Mouse (Mus musculus): ENCODE measurements around the gene Dennd1a.
A peak's percentile ranks its signal among the peaks of the same experiment; 100 is the strongest.

The Dennd1a gene

DNA sequence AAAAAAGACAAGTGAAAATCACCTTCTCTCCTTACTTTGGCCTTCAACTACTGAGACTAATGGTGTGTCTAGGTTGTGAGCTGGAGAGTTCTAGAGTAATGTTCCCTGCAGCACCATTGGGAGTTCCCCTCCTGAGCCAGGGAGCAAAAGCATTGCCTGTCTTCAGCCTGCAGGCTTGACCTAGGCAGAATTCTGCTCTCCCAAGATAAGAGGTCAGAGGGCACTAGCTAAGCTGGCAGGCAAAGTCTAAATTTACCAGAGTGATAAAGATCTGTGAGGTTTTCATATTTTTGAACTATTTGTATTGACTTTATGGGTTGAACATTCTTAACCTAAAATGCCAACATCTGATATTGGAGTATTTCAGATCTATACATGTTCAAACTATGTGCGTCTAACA lies 125.7 kb downstream of the Dennd1a start:
- DNase-seq = no peak

- DNase-seq = no peak
Measured at GRCm38 (mm10) chr2:38159736-38160135, 127.5 kb downstream of the Dennd1a start.

- no peak for DNase-seq
Measured at GRCm38 (mm10) chr2:38157002-38157401, 130.2 kb downstream of the Dennd1a start.

GRCm38 (mm10) chr2:38156001-38156400 lies 131.2 kb downstream of the Dennd1a start:
- no peak for DNase-seq

DNA sequence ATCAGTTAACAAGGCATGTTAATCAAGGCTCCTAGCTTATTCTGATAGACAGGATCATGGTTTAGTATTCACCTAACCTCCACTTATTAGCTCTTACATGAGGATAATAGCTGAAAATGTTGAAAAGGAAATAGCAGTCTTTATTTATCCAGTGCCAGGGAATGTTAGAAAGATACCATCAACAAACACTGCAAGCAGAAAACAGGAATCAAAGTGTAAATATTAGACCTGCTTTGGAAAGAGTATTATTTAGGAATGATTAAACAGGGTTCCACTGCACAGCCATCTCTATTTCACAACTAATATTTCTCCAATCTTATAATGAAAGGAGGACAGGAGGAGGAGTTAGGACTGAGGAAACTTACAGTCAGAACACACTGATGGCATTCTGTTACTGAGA lies 142.4 kb downstream of the Dennd1a start:
- no peak for DNase-seq

GRCm38 (mm10) chr2:38144067-38144779 lies 143.0 kb downstream of the Dennd1a start:
- no peak for DNase-seq

DNA sequence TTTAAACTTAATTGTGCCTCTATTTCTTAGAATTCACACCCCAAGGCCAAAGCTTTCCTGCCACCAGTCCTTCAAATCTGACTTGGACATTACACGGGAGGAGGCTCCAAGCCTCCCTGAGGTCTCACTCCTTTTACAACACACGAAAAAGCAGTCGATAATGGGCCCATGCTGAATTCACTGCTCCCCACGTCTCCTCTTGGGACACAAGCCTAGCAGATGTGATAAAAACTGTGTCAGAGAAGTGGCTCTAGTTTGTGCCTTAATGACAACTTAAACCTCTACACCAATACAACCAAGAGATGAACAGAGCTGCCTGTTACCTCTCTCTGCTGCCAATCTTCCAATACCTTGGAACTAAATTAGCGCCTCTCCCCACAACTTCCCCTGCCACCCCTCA lies 144.3 kb downstream of the Dennd1a start:
- DNase-seq = no peak

- DNase-seq = no peak
Measured at GRCm38 (mm10) chr2:38142210-38142609, 145.0 kb downstream of the Dennd1a start.

- DNase-seq = no peak
Measured at GRCm38 (mm10) chr2:38139536-38139935, 147.7 kb downstream of the Dennd1a start.

DNA sequence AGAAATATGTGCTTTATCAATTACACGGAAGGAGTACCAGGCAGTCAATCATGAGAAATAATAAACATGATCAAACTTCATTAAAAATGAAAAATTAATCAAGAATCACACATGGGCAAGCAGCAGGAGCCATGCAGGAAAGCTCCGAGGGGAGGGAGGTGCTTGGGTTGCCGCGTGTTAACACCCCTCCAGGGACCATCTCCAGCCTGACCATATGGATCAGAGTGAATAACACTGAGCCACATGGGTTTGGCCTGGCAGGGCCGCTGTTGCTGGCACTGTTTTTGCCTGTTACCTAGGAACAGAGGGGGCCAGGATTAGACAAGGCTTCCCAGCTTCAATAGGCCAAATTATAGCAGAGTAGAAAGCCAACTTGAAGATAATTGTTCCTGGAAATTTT lies 150.1 kb downstream of the Dennd1a start:
- DNase-seq = no peak

GRCm38 (mm10) chr2:38135427-38135826 lies 151.8 kb downstream of the Dennd1a start:
- DNase-seq = no peak

GRCm38 (mm10) chr2:38133036-38133825 lies 154.0 kb downstream of the Dennd1a start:
- peak; percentile 35 for DNase-seq

DNA sequence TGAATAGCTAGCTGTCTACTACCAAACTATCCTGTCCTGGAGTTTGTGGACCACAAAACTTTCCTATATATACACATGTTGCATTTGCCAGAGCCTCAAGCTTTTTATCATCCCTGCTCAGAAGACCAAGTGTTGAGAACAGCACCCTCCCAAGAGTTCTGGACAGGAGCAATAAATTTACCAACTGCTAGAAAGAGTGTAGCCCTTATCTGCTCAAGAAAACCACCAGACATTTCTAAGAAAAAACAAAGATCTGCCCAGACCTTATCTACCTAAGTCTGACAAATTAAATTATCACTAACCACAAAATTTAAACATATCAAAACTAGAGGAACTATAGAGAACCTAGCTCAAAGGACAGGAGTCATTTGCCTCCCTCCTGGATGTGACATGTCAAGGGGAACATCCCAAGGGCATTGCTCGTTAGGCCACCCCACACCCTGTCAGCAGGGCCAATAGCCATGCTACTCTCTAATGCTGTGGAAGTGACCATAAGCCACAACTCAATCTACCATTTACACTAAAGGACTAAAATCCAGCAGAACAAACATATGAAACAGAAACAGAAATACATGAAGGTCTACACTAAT lies 154.9 kb downstream of the Dennd1a start:
- DNase-seq = no peak

- DNase-seq = no peak
Measured at GRCm38 (mm10) chr2:38131538-38131937, 155.7 kb downstream of the Dennd1a start.

- no peak for DNase-seq
Measured at GRCm38 (mm10) chr2:38129961-38130802, 157.0 kb downstream of the Dennd1a start.

GRCm38 (mm10) chr2:38126383-38126732 lies 160.8 kb downstream of the Dennd1a start:
- DNase-seq = no peak

DNA sequence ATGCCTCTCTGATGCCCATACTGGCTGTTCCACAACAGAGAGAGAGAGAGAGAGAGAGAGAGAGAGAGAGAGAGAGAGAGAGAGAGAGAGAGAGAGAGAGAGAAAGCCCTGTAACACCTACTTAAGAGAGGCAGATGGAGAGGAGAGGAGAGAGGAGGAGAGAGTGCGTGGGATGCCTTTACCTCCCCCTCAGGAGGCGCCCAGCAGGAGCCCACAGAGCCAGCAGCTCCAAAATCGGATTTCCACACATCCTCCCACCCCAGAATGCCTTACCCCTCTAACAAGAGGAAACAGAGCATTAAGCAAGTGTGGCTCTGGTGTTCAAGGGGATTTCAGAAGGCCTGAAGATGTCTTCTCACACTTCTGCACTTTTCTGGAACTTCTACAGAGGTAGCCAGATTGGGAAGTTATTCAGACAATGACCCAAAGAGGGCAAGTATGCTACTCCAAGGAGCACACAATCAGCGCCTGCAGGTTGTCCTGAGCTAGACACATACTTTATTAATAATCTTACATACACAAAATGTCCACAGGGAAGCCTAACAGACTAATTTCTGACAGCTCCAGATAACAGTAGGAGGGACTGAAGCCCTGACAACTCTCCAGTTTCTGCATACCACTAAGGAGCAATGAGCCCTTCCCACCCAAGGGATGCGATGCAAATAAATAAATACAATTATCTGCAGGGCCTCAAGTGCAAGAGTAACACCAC lies 161.4 kb downstream of the Dennd1a start:
- no peak for DNase-seq

DNA sequence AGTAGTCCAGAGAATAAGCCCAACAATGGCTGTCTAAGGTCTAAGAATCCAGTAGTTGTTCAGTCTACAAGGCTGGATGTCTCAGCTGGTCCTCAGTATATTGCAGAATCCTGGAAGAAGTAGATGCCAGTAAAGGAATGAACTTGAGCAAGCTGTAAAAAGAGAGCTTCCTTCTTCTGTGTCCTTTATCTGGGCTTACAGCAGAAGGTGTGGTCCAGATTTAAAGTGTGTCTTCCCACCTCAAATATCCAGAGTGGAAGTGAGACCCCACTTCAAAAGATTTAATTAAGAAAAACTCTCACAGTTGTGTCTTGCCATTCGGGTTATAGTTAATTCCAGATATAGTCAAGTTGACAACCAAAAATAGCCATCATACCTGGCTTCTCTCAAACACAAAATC lies 162.5 kb downstream of the Dennd1a start:
- DNase-seq = no peak

DNA sequence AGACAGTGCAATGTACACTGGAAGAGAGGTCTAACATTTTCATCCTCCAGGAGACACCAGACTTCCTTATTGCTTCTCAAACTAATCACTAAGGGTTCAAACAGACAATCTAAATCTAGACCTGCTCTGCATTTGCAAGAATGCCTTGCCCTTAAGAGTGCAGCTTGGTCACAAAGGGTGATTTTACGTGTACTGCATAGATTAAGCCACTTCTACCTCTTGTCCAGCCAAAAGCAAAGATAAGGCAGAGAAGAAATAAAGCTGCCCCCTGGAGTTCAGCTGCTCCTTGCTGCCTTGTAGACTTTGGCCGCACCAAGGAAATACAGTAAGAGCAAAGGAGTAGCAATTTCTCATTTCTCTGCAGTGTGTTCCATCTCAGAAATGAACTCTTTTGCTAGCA lies 172.2 kb downstream of the Dennd1a start:
- no peak for DNase-seq

DNA sequence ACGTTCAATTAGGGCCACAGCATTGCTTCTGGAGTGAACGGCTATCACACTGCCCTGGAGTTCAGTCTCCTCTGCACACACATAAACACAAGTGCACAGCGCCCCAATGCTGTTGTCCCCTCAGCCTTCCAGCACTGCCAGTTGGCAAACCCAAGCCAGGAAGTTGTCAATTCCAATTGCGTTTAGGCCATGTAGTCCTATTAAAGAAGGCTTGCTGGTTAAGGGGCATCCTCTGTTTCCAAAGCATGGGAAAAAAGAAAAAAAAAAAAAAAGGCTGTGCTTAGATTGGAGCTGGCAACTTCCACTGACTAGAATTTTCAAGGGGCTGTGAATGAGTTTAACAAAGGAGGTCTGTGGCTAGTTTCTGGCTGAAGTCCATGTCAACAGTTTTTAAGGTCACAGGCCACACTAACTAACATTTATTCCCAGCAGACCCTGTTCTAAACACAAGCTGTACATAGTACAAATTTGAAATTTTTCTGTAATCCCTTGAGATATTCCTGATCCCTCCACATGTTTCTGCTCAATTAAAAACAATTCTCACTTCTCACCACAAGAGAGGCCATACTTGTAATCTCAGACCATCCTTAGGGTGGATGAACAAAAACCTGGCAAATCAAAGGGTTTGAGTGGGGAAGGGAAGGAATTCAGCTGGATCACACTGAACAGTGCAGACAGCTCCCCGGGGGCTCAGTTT lies 175.4 kb downstream of the Dennd1a start:
- DNase-seq = no peak

- no peak for DNase-seq
Measured at GRCm38 (mm10) chr2:38108586-38108985, 178.6 kb downstream of the Dennd1a start.

DNA sequence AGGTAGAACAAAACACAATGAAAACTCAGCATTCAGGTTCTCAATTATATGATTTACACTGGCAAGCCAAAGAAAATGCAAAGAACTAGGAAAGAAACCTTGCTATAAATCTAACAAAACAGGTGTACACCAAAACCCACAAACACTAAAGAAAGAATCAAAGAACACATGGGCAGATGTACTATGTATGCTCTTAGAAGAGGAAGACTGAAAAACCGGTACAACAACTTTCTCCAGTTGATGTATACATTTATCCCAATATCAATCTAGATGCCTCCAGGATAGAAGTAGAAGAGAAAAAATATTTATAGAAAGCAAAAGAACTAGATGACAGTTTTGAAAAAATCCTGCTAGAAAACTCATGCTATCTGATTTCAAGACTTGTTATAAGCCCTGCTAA lies 184.5 kb downstream of the Dennd1a start:
- DNase-seq = no peak

Measured in right cerebral cortex, postnatal 25 days (tissue).